Mouse (Mus musculus) ES-Bruce4 (cell line): ENCODE results near the gene Kif20b. TPM values are rescaled to one million over a fixed set of nuclear protein-coding genes. Genes with fewer than 3 reads are reported as not detected.

Experiments used
- H3K27ac ChIP-seq: 2 replicates; pipeline ENCODE4 v1.5.1; 2012; ENCODE audit warnings: low read length, inconsistent platforms; ENCODE audit not compliant: insufficient read depth
- H3K27me3 ChIP-seq: 2 replicates; pipeline ENCODE4 v1.6.1; 2012; ENCODE audit warnings: mild to moderate bottlenecking, low read length, inconsistent platforms; ENCODE audit not compliant: control insufficient read depth, poor library complexity, insufficient read depth, severe bottlenecking
- H3K36me3 ChIP-seq: 2 replicates; pipeline ENCODE4 v1.6.1; 2012; ENCODE audit warnings: inconsistent platforms, mild to moderate bottlenecking, low read length, moderate library complexity; ENCODE audit not compliant: control insufficient read depth, poor library complexity, insufficient read depth, severe bottlenecking
- H3K4me1 ChIP-seq: one replicate; pipeline ENCODE4 v1.8.1; 2011; ENCODE audit warnings: low read length; ENCODE audit not compliant: control insufficient read depth, insufficient read depth
- H3K4me3 ChIP-seq: 2 replicates; pipeline ENCODE4 v1.5.1; 2011; ENCODE audit warnings: low read depth, mild to moderate bottlenecking, low read length
- H3K9ac ChIP-seq: 2 replicates; pipeline ENCODE4 v1.6.1; 2012; ENCODE audit warnings: low read depth, mild to moderate bottlenecking, inconsistent platforms; ENCODE audit not compliant: poor library complexity, severe bottlenecking
- H3K9me3 ChIP-seq: replicated peaks from 2 replicates; pipeline ENCODE4 v1.6.1; 2012; ENCODE audit warnings: mild to moderate bottlenecking, low read length, inconsistent platforms; ENCODE audit not compliant: control insufficient read depth, poor library complexity, insufficient read depth, severe bottlenecking
- CTCF ChIP-seq: IDR thresholded peaks from one replicate; pipeline ENCODE4 v1.8.1; 2011; ENCODE audit warnings: low read depth, low read length
- EP300 ChIP-seq: IDR thresholded peaks from 2 replicates; pipeline ENCODE4 v1.6.1; 2011; ENCODE audit warnings: low read depth, low read length; ENCODE audit not compliant: insufficient read depth
- POLR2A ChIP-seq: IDR thresholded peaks from one replicate; pipeline ENCODE4 v1.8.1; 2011; ENCODE audit warnings: low read length; ENCODE audit not compliant: insufficient read depth
- polyA plus RNA-seq: library from polyadenylated mRNA; stranded (reverse); fragments of >200 nt; gene quantifications from 2 replicates; pipeline ENCODE4 v1.2.4, GENCODE M21; 2011; ENCODE audit warnings: low read depth; ENCODE audit not compliant: missing spikeins, insufficient read depth, insufficient read length

Gene Kif20b
- polyA plus RNA-seq, 1 experiment: 144 TPM

- no peak overlapping the region for H3K4me3 ChIP-seq
- H3K9ac ChIP-seq: no peak overlapping the region
- no peak for TF ChIP-seq EP300
- no peak for TF ChIP-seq CTCF
- no peak for TF ChIP-seq POLR2A
- no peak overlapping the region for H3K27ac ChIP-seq
- H3K36me3 ChIP-seq: no peaks in the 10 kb centered on the region
- H3K9me3 ChIP-seq: no peaks in the 10 kb centered on the region
- H3K27me3 ChIP-seq: peaks cover 2% of the 10 kb centered on the region; the same call in 1 of the 2 replicates
- no peaks in the 10 kb centered on the region for H3K4me1 ChIP-seq
These were observed 41.0 kb upstream of the Kif20b start for GRCm38 (mm10) chr19:34881160-34881559.

GRCm38 (mm10) chr19:34882443-34882842, 39.7 kb upstream of the Kif20b start:
- Histone ChIP-seq H3K27me3 (peaks cover 2% of the 10 kb centered on the region; the same call in 1 of the 2 replicates), H3K36me3 (no peaks in the 10 kb centered on the region), H3K4me1 (no peaks in the 10 kb centered on the region), H3K9ac (no peak overlapping the region), H3K9me3 (no peaks in the 10 kb centered on the region), H3K4me3 (no peak overlapping the region), H3K27ac (no peak overlapping the region)
- no peak for TF ChIP-seq CTCF
- no peak for TF ChIP-seq POLR2A
- TF ChIP-seq EP300: no peak

- Histone ChIP-seq H3K9me3 (no peaks in the 10 kb centered on the region), H3K4me3 (no peak overlapping the region), H3K27me3 (peaks cover 2% of the 10 kb centered on the region; the same call in 1 of the 2 replicates), H3K9ac (no peak overlapping the region), H3K4me1 (no peaks in the 10 kb centered on the region), H3K27ac (no peak overlapping the region), H3K36me3 (no peaks in the 10 kb centered on the region)
- TF ChIP-seq CTCF: no peak
- no peak for TF ChIP-seq EP300
- TF ChIP-seq POLR2A: no peak
These were observed 38.5 kb upstream of the Kif20b start for GRCm38 (mm10) chr19:34883526-34884224.

GRCm38 (mm10) chr19:34886324-34886723, 35.8 kb upstream of the Kif20b start:
- Histone ChIP-seq H3K27me3 (no peaks in the 10 kb centered on the region; the same call in 1 of the 2 replicates), H3K4me1 (no peaks in the 10 kb centered on the region), H3K4me3 (no peak overlapping the region), H3K9ac (no peak overlapping the region), H3K9me3 (no peaks in the 10 kb centered on the region), H3K27ac (no peak overlapping the region), H3K36me3 (no peaks in the 10 kb centered on the region)
- TF ChIP-seq POLR2A (no peak), EP300 (no peak), CTCF (no peak)

GRCm38 (mm10) chr19:34890981-34891380, 31.2 kb upstream of the Kif20b start:
- no peak for TF ChIP-seq POLR2A
- no peak for TF ChIP-seq CTCF
- no peak for TF ChIP-seq EP300
- Histone ChIP-seq H3K4me3 (no peak overlapping the region), H3K9ac (no peak overlapping the region), H3K4me1 (no peaks in the 10 kb centered on the region), H3K27ac (no peak overlapping the region), H3K27me3 (no peaks in the 10 kb centered on the region; the same call in 1 of the 2 replicates), H3K36me3 (no peaks in the 10 kb centered on the region), H3K9me3 (no peaks in the 10 kb centered on the region)

- H3K27me3 ChIP-seq: no peaks in the 10 kb centered on the region; the same call in 1 of the 2 replicates
- no peak overlapping the region for H3K27ac ChIP-seq
- no peaks in the 10 kb centered on the region for H3K9me3 ChIP-seq
- no peak overlapping the region for H3K4me3 ChIP-seq
- H3K9ac ChIP-seq: no peak overlapping the region
- no peaks in the 10 kb centered on the region for H3K4me1 ChIP-seq
- no peaks in the 10 kb centered on the region for H3K36me3 ChIP-seq
- TF ChIP-seq CTCF (no peak), POLR2A (no peak), EP300 (no peak)
These were observed 30.6 kb upstream of the Kif20b start for GRCm38 (mm10) chr19:34891590-34891989.
